Mouse (Mus musculus): Measurements from ENCODE around the gene Cd9. TPM values are rescaled to one million over a fixed set of nuclear protein-coding genes. Genes with fewer than 3 reads are reported as not detected.
A peak's percentile ranks its signal among the peaks of the same experiment; 100 is the strongest.

The Cd9 gene
- polyA plus RNA-seq, 1 experiment from 2014 or later: 73.6 TPM

GRCm38 (mm10) chr6:125524027-125524426, 29.4 kb upstream of the Cd9 start:
- no peaks in the 10 kb centered on the region for H3K36me3 ChIP-seq
- ATAC-seq (ENCODE audit: insufficient number of reproducible peaks, low FRiP score): no peak
- WGBS: 79% methylated on average over 6 of the region's 6 CpGs

GRCm38 (mm10) chr6:125521558-125522193, 27.1 kb upstream of the Cd9 start:
- 48% methylated on average over 5 of the region's 5 CpGs for WGBS
- H3K4me1 ChIP-seq (replicated peaks): peaks cover 11% of the 10 kb centered on the region
- H3K4me2 ChIP-seq: no peak overlapping the region
- no peak overlapping the region for H3K9ac ChIP-seq
- no peaks in the 10 kb centered on the region for H3K27me3 ChIP-seq (replicated peaks)
- H3K36me3 ChIP-seq: no peaks in the 10 kb centered on the region
- no peak overlapping the region for H3K4me3 ChIP-seq
- ATAC-seq (ENCODE audit: insufficient number of reproducible peaks, low FRiP score): no peak
- no peaks in the 10 kb centered on the region; the same call in 1 of the 2 replicates for H3K9me3 ChIP-seq (replicated peaks)
- no peak overlapping the region for H3K27ac ChIP-seq (ENCODE audit: poor library complexity, severe bottlenecking)

More at GRCm38 (mm10) chr6:125524027-125524426, 29.4 kb upstream of the Cd9 start:
- Histone ChIP-seq H3K9ac (no peak overlapping the region), H3K9me3 (replicated peaks) (no peaks in the 10 kb centered on the region), H3K4me3 (no peak overlapping the region), H3K27ac (ENCODE audit: poor library complexity, severe bottlenecking) (no peak overlapping the region), H3K27me3 (replicated peaks) (no peaks in the 10 kb centered on the region), H3K4me1 (replicated peaks) (peaks cover 14% of the 10 kb centered on the region), H3K4me2 (no peak overlapping the region)

- no peak for ATAC-seq (ENCODE audit: insufficient number of reproducible peaks, low FRiP score)
- Histone ChIP-seq H3K9me3 (replicated peaks) (no peaks in the 10 kb centered on the region; the same call in 1 of the 2 replicates), H3K4me3 (no peak overlapping the region), H3K27me3 (replicated peaks) (no peaks in the 10 kb centered on the region), H3K4me2 (no peak overlapping the region), H3K4me1 (replicated peaks) (peaks cover 32% of the 10 kb centered on the region), H3K9ac (no peak overlapping the region), H3K36me3 (no peaks in the 10 kb centered on the region), H3K27ac (ENCODE audit: poor library complexity, severe bottlenecking) (no peak overlapping the region)
- 56% methylated on average over 11 of the region's 11 CpGs for WGBS
Measured at GRCm38 (mm10) chr6:125515503-125516315, 21.1 kb upstream of the Cd9 start.

- Histone ChIP-seq H3K4me3 (no peak overlapping the region), H3K4me1 (replicated peaks) (peaks cover 32% of the 10 kb centered on the region), H3K4me2 (no peak overlapping the region), H3K9ac (no peak overlapping the region), H3K9me3 (replicated peaks) (no peaks in the 10 kb centered on the region; the same call in 1 of the 2 replicates), H3K36me3 (no peaks in the 10 kb centered on the region), H3K27me3 (replicated peaks) (no peaks in the 10 kb centered on the region), H3K27ac (ENCODE audit: poor library complexity, severe bottlenecking) (peak overlapping the region; percentile 52)
- ATAC-seq (ENCODE audit: insufficient number of reproducible peaks, low FRiP score): peak; percentile 77
- WGBS: 48% methylated on average over 6 of the region's 6 CpGs
Measured at GRCm38 (mm10) chr6:125512950-125513596, 18.5 kb upstream of the Cd9 start.

- H3K4me1 ChIP-seq (replicated peaks): peaks cover 32% of the 10 kb centered on the region
- no peaks in the 10 kb centered on the region for H3K36me3 ChIP-seq
- H3K27ac ChIP-seq (ENCODE audit: poor library complexity, severe bottlenecking): no peak overlapping the region
- H3K9me3 ChIP-seq (replicated peaks): no peaks in the 10 kb centered on the region
- no peak for ATAC-seq (ENCODE audit: insufficient number of reproducible peaks, low FRiP score)
- H3K9ac ChIP-seq: no peak overlapping the region
- no peaks in the 10 kb centered on the region for H3K27me3 ChIP-seq (replicated peaks)
- no peak overlapping the region for H3K4me2 ChIP-seq
- no peak overlapping the region for H3K4me3 ChIP-seq
- 79% methylated on average over 6 of the region's 7 CpGs for WGBS
Measured at GRCm38 (mm10) chr6:125511196-125511595, 16.6 kb upstream of the Cd9 start.

- Histone ChIP-seq H3K27ac (ENCODE audit: poor library complexity, severe bottlenecking) (no peak overlapping the region), H3K9ac (no peak overlapping the region), H3K4me2 (no peak overlapping the region), H3K4me1 (replicated peaks) (peaks cover 28% of the 10 kb centered on the region), H3K36me3 (no peaks in the 10 kb centered on the region), H3K27me3 (replicated peaks) (no peaks in the 10 kb centered on the region), H3K9me3 (replicated peaks) (no peaks in the 10 kb centered on the region), H3K4me3 (no peak overlapping the region)
- ATAC-seq (ENCODE audit: insufficient number of reproducible peaks, low FRiP score): no peak
Measured at GRCm38 (mm10) chr6:125510645-125511044, 16.1 kb upstream of the Cd9 start.

GRCm38 (mm10) chr6:125509783-125510182, 15.2 kb upstream of the Cd9 start:
- no peak overlapping the region for H3K4me2 ChIP-seq
- H3K4me3 ChIP-seq: no peak overlapping the region
- H3K9me3 ChIP-seq (replicated peaks): no peaks in the 10 kb centered on the region
- H3K9ac ChIP-seq: no peak overlapping the region
- ATAC-seq (ENCODE audit: insufficient number of reproducible peaks, low FRiP score): no peak
- WGBS: 70% methylated on average over 3 of the region's 3 CpGs
- H3K36me3 ChIP-seq: no peaks in the 10 kb centered on the region
- H3K27me3 ChIP-seq (replicated peaks): no peaks in the 10 kb centered on the region
- H3K4me1 ChIP-seq (replicated peaks): peaks cover 19% of the 10 kb centered on the region
- H3K27ac ChIP-seq (ENCODE audit: poor library complexity, severe bottlenecking): no peak overlapping the region

- Histone ChIP-seq H3K9me3 (replicated peaks) (no peaks in the 10 kb centered on the region), H3K4me3 (no peak overlapping the region), H3K36me3 (no peaks in the 10 kb centered on the region), H3K9ac (no peak overlapping the region), H3K27me3 (replicated peaks) (no peaks in the 10 kb centered on the region), H3K27ac (ENCODE audit: poor library complexity, severe bottlenecking) (no peak overlapping the region), H3K4me1 (replicated peaks) (no peaks in the 10 kb centered on the region), H3K4me2 (no peak overlapping the region)
- no peak for ATAC-seq (ENCODE audit: insufficient number of reproducible peaks, low FRiP score)
- WGBS: 81% methylated on average over 4 of the region's 4 CpGs
Measured at GRCm38 (mm10) chr6:125506427-125506826, 11.8 kb upstream of the Cd9 start.

- no peak for ATAC-seq (ENCODE audit: insufficient number of reproducible peaks, low FRiP score)
- H3K4me3 ChIP-seq: no peak overlapping the region
- H3K27ac ChIP-seq (ENCODE audit: poor library complexity, severe bottlenecking): no peak overlapping the region
- H3K9me3 ChIP-seq (replicated peaks): no peaks in the 10 kb centered on the region
- H3K9ac ChIP-seq: no peak overlapping the region
- H3K36me3 ChIP-seq: no peaks in the 10 kb centered on the region
- H3K4me2 ChIP-seq: no peak overlapping the region
- no peaks in the 10 kb centered on the region for H3K4me1 ChIP-seq (replicated peaks)
- 48% methylated on average over 3 of the region's 3 CpGs for WGBS
- H3K27me3 ChIP-seq (replicated peaks): no peaks in the 10 kb centered on the region
Measured at GRCm38 (mm10) chr6:125504622-125505355, 10.2 kb upstream of the Cd9 start.

GRCm38 (mm10) chr6:125503186-125503802, 8.7 kb upstream of the Cd9 start:
- Histone ChIP-seq H3K4me1 (replicated peaks) (no peaks in the 10 kb centered on the region), H3K27ac (ENCODE audit: poor library complexity, severe bottlenecking) (no peak overlapping the region), H3K9me3 (replicated peaks) (no peaks in the 10 kb centered on the region), H3K27me3 (replicated peaks) (no peaks in the 10 kb centered on the region), H3K4me3 (no peak overlapping the region), H3K9ac (no peak overlapping the region), H3K4me2 (no peak overlapping the region), H3K36me3 (no peaks in the 10 kb centered on the region)
- WGBS: 86% methylated on average over 11 of the region's 11 CpGs
- ATAC-seq (ENCODE audit: insufficient number of reproducible peaks, low FRiP score): no peak
